Mouse (Mus musculus) liver, adult 2 months (tissue): ENCODE results near the gene Hnrnpd. TPM values are rescaled to one million over a fixed set of nuclear protein-coding genes. Genes with fewer than 3 reads are reported as not detected.
A peak's percentile ranks its signal among the peaks of the same experiment; 100 is the strongest.

Experiments
- DNase-seq: peaks from one replicate; pipeline ENCODE4 v3.0.0-alpha.2; 2011; ENCODE audit warnings: low read depth, low spot score; ENCODE audit errors: extremely low read depth
- H3K27ac ChIP-seq: fragments of 200-500 bp; replicated peaks from 2 replicates; pipeline ENCODE4 v1.5.1; 2012; ENCODE audit warnings: low read depth, mild to moderate bottlenecking, control low read depth, inconsistent platforms, low read length; ENCODE audit not compliant: insufficient read depth
- H3K27me3 ChIP-seq: fragments of 200-500 bp; 2 replicates; pipeline ENCODE4 v1.6.1; 2012; ENCODE audit warnings: mild to moderate bottlenecking, moderate library complexity, low read length, inconsistent platforms; ENCODE audit not compliant: control insufficient read depth, insufficient read depth
- H3K36me3 ChIP-seq: fragments of 200-500 bp; 2 replicates; pipeline ENCODE4 v1.6.1; 2012; ENCODE audit warnings: low read length, inconsistent platforms; ENCODE audit not compliant: control insufficient read depth, insufficient read depth
- H3K4me1 ChIP-seq: fragments of 200-500 bp; 2 replicates; pipeline ENCODE4 v1.6.1; 2011; ENCODE audit warnings: low read length; ENCODE audit not compliant: control insufficient read depth, insufficient read depth
- H3K4me3 ChIP-seq: fragments of 200-500 bp; 2 replicates; pipeline ENCODE4 v1.5.1; 2011; ENCODE audit warnings: low read depth, mild to moderate bottlenecking, control low read depth, low read length, moderate library complexity; ENCODE audit not compliant: insufficient read depth
- H3K79me2 ChIP-seq: fragments of 200-500 bp; 2 replicates; pipeline ENCODE4 v1.6.1; 2012; ENCODE audit warnings: inconsistent platforms, mild to moderate bottlenecking, low read length, moderate library complexity; ENCODE audit not compliant: control insufficient read depth, insufficient read depth
- H3K9ac ChIP-seq: fragments of 200-500 bp; 2 replicates; pipeline ENCODE4 v1.6.1; 2012; ENCODE audit warnings: low read depth, mild to moderate bottlenecking, control low read depth, inconsistent platforms, low read length
- CTCF ChIP-seq: fragments of 200-500 bp; IDR thresholded peaks from 2 replicates; pipeline ENCODE4 v1.5.1; 2011; ENCODE audit warnings: low read depth, low read length, control low read depth
- POLR2A ChIP-seq: fragments of 200-500 bp; IDR thresholded peaks from 2 replicates; pipeline ENCODE4 v1.6.1; 2011; ENCODE audit warnings: low read length, control low read depth; ENCODE audit not compliant: insufficient read depth; ENCODE audit errors: extremely low read depth
- WGBS: fragments of 180-500 bp; shearing (Covaris S2); methylation state at CpG from one replicate; pipeline ENCODE4 v1.1.7; 2018; 5-methylcytosine and 5-hydroxymethylcytosine counted together
- polyA plus RNA-seq: library from polyadenylated mRNA; depleted of rRNA; stranded (reverse); fragments of >200 nt; gene quantifications from 2 replicates; pipeline ENCODE4 v1.2.3, GENCODE M21; 2012
- total RNA-seq: library from RNA; depleted of rRNA; stranded (reverse); fragments of >200 nt; gene quantifications from 2 replicates; pipeline ENCODE4 v1.2.3, GENCODE M21; 2014

Hnrnpd gene
- total and polyA plus RNA-seq, 2 experiments: 12.6 to 25.4 TPM

DNA sequence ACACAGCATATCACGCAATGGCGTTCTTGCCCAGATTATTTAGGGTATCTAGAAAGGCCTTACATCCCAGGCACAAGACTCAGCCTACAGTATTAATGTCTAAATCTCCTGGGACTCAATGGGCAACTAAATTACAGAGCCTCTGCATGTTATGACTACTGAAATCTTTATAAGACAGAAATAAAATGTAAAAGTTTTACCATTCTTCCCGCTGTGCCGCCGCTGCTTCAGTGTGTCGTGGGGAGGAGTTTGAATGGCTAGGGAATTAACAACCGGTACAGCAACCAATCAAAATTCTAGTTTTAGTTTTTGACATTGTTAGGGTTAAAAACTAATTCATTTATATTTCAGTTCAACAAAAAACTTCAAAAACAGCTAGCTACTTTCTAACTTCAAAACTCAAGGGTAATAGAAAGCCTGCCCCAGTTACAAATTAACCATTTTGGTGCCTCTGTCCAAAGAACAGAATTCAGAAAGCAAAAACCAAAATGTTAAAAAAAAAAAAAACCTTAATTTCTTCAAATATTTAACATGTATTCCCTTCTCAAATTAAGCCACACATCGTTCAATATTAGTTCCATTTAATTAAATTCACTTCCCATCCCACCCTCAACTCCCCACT lies 2.3 kb downstream of the Hnrnpd start:
- no peak for TF ChIP-seq POLR2A
- no peak for TF ChIP-seq CTCF
- no peaks in the 10 kb centered on the region for H3K27me3 ChIP-seq
- DNase-seq: no peak
- H3K36me3 ChIP-seq: peaks cover 3% of the 10 kb centered on the region; the same call in 1 of the 2 replicates
- H3K79me2 ChIP-seq: peaks cover 25% of the 10 kb centered on the region
- peaks cover 12% of the 10 kb centered on the region for H3K4me1 ChIP-seq
- H3K4me3 ChIP-seq: peak overlapping the region; percentile 33; the same call in 1 of the 2 replicates
- WGBS: 3% methylated on average over 8 of the region's 8 CpGs
- H3K9ac ChIP-seq: no peak overlapping the region
- H3K27ac ChIP-seq: no peak overlapping the region

GRCm38 (mm10) chr5:99975776-99976175 lies 3.0 kb downstream of the Hnrnpd start:
- Histone ChIP-seq H3K36me3 (peaks cover 3% of the 10 kb centered on the region; the same call in 1 of the 2 replicates), H3K4me3 (no peak overlapping the region), H3K9ac (no peak overlapping the region), H3K27ac (no peak overlapping the region), H3K4me1 (peaks cover 12% of the 10 kb centered on the region), H3K27me3 (no peaks in the 10 kb centered on the region), H3K79me2 (peaks cover 25% of the 10 kb centered on the region)
- no peak for DNase-seq
- 32% methylated on average over 1 of the region's 1 CpGs for WGBS
- TF ChIP-seq POLR2A: no peak

DNA sequence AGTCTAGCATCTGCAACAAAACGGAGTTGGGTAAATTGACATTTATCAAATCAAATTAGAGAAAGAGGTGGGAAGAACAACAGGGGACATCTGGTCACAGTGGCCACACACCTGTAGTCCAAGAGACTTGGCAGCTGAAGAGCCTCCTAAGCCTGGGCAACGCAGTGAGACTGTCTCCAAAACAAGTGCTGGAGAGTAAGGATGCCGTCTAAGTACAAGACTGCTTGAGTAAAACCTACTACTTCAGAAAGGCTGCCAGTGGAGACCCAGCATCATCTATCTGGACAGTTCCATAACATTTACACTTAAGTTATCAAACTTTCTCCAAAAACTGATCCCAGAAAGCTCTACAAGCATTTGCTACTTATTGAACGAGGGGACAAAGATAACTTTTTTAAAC lies 3.7 kb downstream of the Hnrnpd start:
- TF ChIP-seq POLR2A (no peak), CTCF (no peak)
- H3K79me2 ChIP-seq: peaks cover 30% of the 10 kb centered on the region
- H3K27ac ChIP-seq: no peak overlapping the region
- H3K9ac ChIP-seq: no peak overlapping the region
- peaks cover 14% of the 10 kb centered on the region for H3K4me1 ChIP-seq
- H3K4me3 ChIP-seq: no peak overlapping the region
- 15% methylated on average over 4 of the region's 4 CpGs for WGBS
- H3K36me3 ChIP-seq: peaks cover 3% of the 10 kb centered on the region
- no peaks in the 10 kb centered on the region for H3K27me3 ChIP-seq
- DNase-seq: no peak

GRCm38 (mm10) chr5:99973941-99974340 lies 4.8 kb downstream of the Hnrnpd start:
- H3K4me1 ChIP-seq: peaks cover 14% of the 10 kb centered on the region
- no peaks in the 10 kb centered on the region for H3K27me3 ChIP-seq
- no peak for TF ChIP-seq POLR2A
- no peak for TF ChIP-seq CTCF
- H3K4me3 ChIP-seq: no peak overlapping the region
- DNase-seq: no peak
- 20% methylated on average over 2 of the region's 2 CpGs for WGBS
- H3K9ac ChIP-seq: no peak overlapping the region
- H3K27ac ChIP-seq: no peak overlapping the region
- H3K36me3 ChIP-seq: peaks cover 4% of the 10 kb centered on the region
- peaks cover 33% of the 10 kb centered on the region for H3K79me2 ChIP-seq

- Histone ChIP-seq H3K27me3 (no peaks in the 10 kb centered on the region), H3K27ac (no peak overlapping the region), H3K36me3 (peaks cover 47% of the 10 kb centered on the region), H3K4me1 (no peaks in the 10 kb centered on the region; the same call in 1 of the 2 replicates), H3K4me3 (no peak overlapping the region), H3K9ac (no peak overlapping the region), H3K79me2 (no peaks in the 10 kb centered on the region)
- no peak for TF ChIP-seq CTCF
- no peak for TF ChIP-seq POLR2A
- no peak for DNase-seq
- WGBS: 75% methylated on average over 2 of the region's 2 CpGs
Observed at GRCm38 (mm10) chr5:99959960-99960359, 18.8 kb downstream of the Hnrnpd start.

DNA sequence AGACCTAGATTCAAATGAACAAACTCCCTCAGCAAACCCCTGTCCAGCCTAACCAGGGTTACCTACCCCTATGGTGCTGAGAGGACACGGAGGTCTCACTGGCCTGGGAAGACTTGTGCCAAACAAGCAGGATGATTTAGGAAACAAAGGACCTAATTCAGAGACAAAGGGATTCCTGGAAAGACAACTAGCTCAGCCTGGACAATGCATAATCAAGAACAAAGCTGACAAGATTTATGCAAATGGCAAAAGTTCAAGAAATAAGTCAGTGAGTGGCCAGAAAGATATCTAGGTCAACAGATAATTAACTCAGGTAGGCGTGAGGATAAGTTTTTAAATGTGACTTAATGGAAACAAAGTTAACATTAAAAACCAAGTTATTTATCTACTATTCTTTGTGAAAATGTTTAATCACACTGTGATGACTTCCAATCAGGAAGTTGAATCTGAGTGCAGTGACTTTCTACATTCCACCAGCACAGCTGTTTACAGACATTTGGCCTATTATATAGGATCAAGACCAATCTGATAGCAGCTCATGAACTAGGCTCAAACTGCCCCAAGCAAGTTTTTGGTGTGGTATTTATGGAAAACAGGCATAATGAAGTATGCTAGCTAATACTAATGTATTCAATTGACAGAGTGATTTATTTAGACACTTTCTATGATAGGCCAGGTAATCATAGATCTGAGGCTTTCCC lies 19.4 kb downstream of the Hnrnpd start:
- Histone ChIP-seq H3K4me3 (no peak overlapping the region), H3K27ac (no peak overlapping the region), H3K36me3 (peaks cover 44% of the 10 kb centered on the region), H3K9ac (no peak overlapping the region), H3K4me1 (no peaks in the 10 kb centered on the region; the same call in 1 of the 2 replicates), H3K79me2 (no peaks in the 10 kb centered on the region), H3K27me3 (no peaks in the 10 kb centered on the region)
- WGBS: 76% methylated on average over 2 of the region's 2 CpGs
- no peak for TF ChIP-seq CTCF
- no peak for TF ChIP-seq POLR2A
- no peak for DNase-seq
